Mouse (Mus musculus): ENCODE measurements around the gene Prkca. TPM values are rescaled to one million over a fixed set of nuclear protein-coding genes. Genes with fewer than 3 reads are reported as not detected.
A peak's percentile ranks its signal among the peaks of the same experiment; 100 is the strongest.

Prkca gene
- total RNA-seq, 2 experiments from 2014 or later: 186 to 189 TPM

DNA sequence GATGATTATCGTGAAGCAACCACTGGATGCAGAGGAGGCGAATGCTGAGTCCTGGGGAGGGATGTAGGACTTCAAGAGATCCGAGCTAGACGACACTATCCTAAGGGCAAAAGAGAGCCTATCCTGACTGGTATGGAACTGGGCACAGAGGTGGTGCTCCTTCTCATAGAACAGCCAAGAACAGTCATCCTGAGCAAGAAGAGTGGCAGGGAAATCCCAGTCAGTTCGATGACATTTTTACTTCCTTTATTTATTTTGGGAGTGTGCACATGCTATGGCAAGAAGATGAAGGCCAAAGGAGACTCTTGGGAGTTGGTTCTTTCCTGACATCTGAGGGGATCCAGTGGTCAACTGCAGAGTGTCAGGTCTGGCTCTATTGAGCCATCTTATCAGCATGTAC is 186.7 kb downstream of the Prkca start:
- intact Hi-C loops (cut with DNase I): no loop called here
- H3K4me3 ChIP-seq: no peak overlapping the region
- no peak for DNase-seq (ENCODE audit: extremely low spot score in 1 of 2, low spot score in 2 of 2)
- no peak overlapping the region for H3K27ac ChIP-seq
- no peak for TF ChIP-seq CTCF (IDR thresholded peaks at IDR 0.05)

DNA sequence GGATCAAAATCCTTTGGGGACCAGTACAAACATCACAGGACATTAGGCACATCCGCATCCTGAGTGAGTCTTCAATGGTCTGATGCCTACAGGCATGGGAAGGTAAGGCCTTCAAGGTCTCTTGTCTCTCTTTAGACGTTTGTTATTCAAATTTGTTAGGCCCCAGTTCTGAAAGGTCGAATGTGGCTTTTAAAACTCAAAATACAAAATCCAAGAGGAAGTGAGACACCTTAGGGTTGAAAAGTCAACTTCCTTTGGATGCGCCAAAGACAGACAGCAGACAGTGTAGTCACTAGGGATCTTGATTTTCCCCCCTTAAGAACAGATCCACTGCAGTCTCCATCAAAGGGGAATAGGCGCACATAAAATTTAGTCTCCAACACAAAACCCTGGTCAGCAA is 187.6 kb downstream of the Prkca start:
- Histone ChIP-seq H3K27ac (no peak overlapping the region), H3K4me3 (no peak overlapping the region)
- TF ChIP-seq CTCF (IDR thresholded peaks at IDR 0.05): no peak
- DNase-seq (ENCODE audit: extremely low spot score in 1 of 2, low spot score in 2 of 2): no peak
- intact Hi-C loops (cut with DNase I): no loop called here

DNA sequence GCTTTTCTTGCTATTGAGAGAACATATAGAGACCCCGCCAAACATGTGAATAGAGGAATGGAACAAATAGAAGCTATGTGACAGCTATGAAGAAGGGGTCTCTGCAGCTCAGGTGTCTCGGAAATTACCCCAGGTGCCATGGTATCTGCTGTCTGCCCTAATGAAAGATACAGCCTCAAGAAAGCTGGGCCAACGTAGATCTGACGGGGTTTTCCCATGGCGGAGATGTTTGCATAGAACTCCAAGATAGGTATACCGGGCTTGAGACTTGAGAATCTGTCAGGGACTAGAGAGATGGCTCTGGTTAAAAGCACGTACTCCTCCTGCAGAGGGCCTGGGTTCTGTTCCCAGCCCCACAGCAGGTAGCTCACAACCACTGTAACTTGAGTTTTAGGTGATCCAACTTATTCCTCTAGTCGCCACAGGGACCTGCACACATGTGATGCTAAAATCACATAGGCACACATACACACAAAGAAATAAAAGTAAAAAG is 188.6 kb downstream of the Prkca start:
- intact Hi-C loops (cut with DNase I): no loop called here
- Histone ChIP-seq H3K4me3 (no peak overlapping the region), H3K27ac (no peak overlapping the region)
- no peak for TF ChIP-seq CTCF (IDR thresholded peaks at IDR 0.05)
- no peak for DNase-seq (ENCODE audit: extremely low spot score in 1 of 2, low spot score in 2 of 2)

- intact Hi-C loops (cut with DNase I): loop anchor here (5.0 kb wide), 1 partner anchor 68 kb away; no protein-coding TSS in a partner anchor
- Histone ChIP-seq H3K27ac (peak overlapping the region; percentile 32; the same call in 1 of the 2 replicates), H3K4me3 (no peak overlapping the region)
- DNase-seq (ENCODE audit: extremely low spot score in 1 of 2, low spot score in 2 of 2): no peak
- TF ChIP-seq CTCF (IDR thresholded peaks at IDR 0.05): no peak
Observed at GRCm38 (mm10) chr11:108153997-108154841, 189.5 kb downstream of the Prkca start.

GRCm38 (mm10) chr11:108152591-108152990 is 191.1 kb downstream of the Prkca start:
- no peak for TF ChIP-seq CTCF (IDR thresholded peaks at IDR 0.05)

GRCm38 (mm10) chr11:108150410-108150809 is 193.3 kb downstream of the Prkca start:
- no peak overlapping the region for H3K4me3 ChIP-seq
- TF ChIP-seq CTCF (IDR thresholded peaks at IDR 0.05): no peak; the same call in 1 of the 2 replicates
- H3K27ac ChIP-seq: peak overlapping the region; percentile 80
- intact Hi-C loops (cut with DNase I): loop anchor here (1.0 to 5.0 kb wide), 2 partner anchors 72 to 193 kb away; partner anchors contain the start of genes Apoh and Prkca
- peak; percentile 81 to 82 for DNase-seq (ENCODE audit: extremely low spot score in 1 of 2, low spot score in 2 of 2)

More at GRCm38 (mm10) chr11:108152591-108152990, 191.1 kb downstream of the Prkca start:
- no peak overlapping the region for H3K4me3 ChIP-seq
- DNase-seq (ENCODE audit: extremely low spot score in 1 of 2, low spot score in 2 of 2): no peak
- peak overlapping the region; percentile 50 for H3K27ac ChIP-seq
- intact Hi-C loops (cut with DNase I): loop anchor here (5.0 kb wide), 1 partner anchor 70 kb away; no protein-coding TSS in a partner anchor

- intact Hi-C loops (cut with DNase I): no loop called here
- Histone ChIP-seq H3K4me3 (no peak overlapping the region), H3K27ac (peak overlapping the region; percentile 76)
- TF ChIP-seq CTCF (IDR thresholded peaks at IDR 0.05): no peak
- no peak for DNase-seq (ENCODE audit: extremely low spot score in 1 of 2, low spot score in 2 of 2)
Observed at GRCm38 (mm10) chr11:108149187-108149586, 194.5 kb downstream of the Prkca start.

DNA sequence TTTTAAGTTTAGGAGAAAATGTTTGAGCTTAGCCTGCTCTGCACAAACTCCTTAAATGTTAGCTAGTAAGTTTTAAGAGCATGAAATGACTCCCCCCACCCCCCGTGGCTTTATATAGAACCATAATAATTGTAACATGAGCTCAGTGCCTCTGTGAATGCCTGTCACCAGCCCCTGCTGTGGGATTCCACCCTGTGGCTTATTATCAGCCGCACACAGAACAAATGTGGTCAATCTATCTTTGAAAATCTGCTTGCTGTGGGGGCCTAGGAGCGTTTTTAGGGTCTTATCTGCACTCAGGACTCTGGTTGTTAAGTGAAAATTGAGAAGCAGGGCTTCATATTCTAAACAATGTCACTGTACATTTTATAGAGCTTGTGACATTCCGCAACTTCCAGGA is 195.2 kb downstream of the Prkca start:
- no peak for TF ChIP-seq CTCF (IDR thresholded peaks at IDR 0.05)
- Histone ChIP-seq H3K27ac (peak overlapping the region; percentile 76), H3K4me3 (no peak overlapping the region)
- no peak for DNase-seq (ENCODE audit: extremely low spot score in 1 of 2, low spot score in 2 of 2)
- intact Hi-C loops (cut with DNase I): no loop called here

GRCm38 (mm10) chr11:108145752-108146496 is 197.8 kb downstream of the Prkca start:
- H3K4me3 ChIP-seq: peak overlapping the region; percentile 3; the same call in 1 of the 2 replicates
- DNase-seq (ENCODE audit: extremely low spot score in 1 of 2, low spot score in 2 of 2): no peak
- intact Hi-C loops (cut with DNase I): no loop called here
- peak overlapping the region; percentile 83 for H3K27ac ChIP-seq
- TF ChIP-seq CTCF (IDR thresholded peaks at IDR 0.05): no peak

GRCm38 (mm10) chr11:108145128-108145527 is 198.6 kb downstream of the Prkca start:
- intact Hi-C loops (cut with DNase I): no loop called here
- Histone ChIP-seq H3K4me3 (peak overlapping the region; percentile 3; the same call in 1 of the 2 replicates), H3K27ac (peak overlapping the region; percentile 83)
- no peak for DNase-seq (ENCODE audit: extremely low spot score in 1 of 2, low spot score in 2 of 2)
- no peak for TF ChIP-seq CTCF (IDR thresholded peaks at IDR 0.05)

DNA sequence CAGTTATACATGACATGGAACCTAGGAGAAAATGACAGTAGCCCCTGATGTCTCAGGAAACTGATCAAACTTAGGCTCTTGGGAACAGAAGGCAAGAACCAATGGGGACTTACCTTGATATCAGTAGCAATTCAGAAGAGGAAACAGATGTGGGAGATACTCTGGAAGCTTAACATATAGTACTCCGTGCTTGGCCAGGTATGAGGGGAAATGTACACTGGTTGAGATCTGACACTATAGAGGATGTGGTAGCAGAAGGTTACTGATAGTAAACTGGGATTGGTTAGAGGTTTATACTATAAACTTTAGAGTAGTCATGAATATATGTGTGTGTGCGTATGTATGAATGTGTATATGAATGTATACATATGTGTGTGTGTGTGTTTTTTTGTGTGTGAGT is 200.0 kb downstream of the Prkca start:
- DNase-seq (ENCODE audit: extremely low spot score in 1 of 2, low spot score in 2 of 2): no peak
- intact Hi-C loops (cut with DNase I): no loop called here
- H3K4me3 ChIP-seq: no peak overlapping the region
- TF ChIP-seq CTCF (IDR thresholded peaks at IDR 0.05): no peak
- H3K27ac ChIP-seq: no peak overlapping the region

- intact Hi-C loops (cut with DNase I): no loop called here
- no peak for TF ChIP-seq CTCF (IDR thresholded peaks at IDR 0.05)
- DNase-seq (ENCODE audit: extremely low spot score in 1 of 2, low spot score in 2 of 2): no peak
- Histone ChIP-seq H3K4me3 (no peak overlapping the region), H3K27ac (no peak overlapping the region)
Observed at GRCm38 (mm10) chr11:108140028-108140427, 203.7 kb downstream of the Prkca start.
